Mouse (Mus musculus) liver, embryonic 11.5 days (tissue): Measurements from ENCODE around the gene Tsnaxip1. TPM values are rescaled to one million over a fixed set of nuclear protein-coding genes. Genes with fewer than 3 reads are reported as not detected.
A peak's percentile ranks its signal among the peaks of the same experiment; 100 is the strongest.

Experiments used
- ATAC-seq: fragments of 200-750 bp; cut with Nextera tagmentation; replicated peaks from 2 replicates; pipeline ENCODE4 v1.8.0; 2017; ENCODE audit warnings: moderate number of reproducible peaks, mild to moderate bottlenecking, moderate TSS enrichment, moderate library complexity; ENCODE audit not compliant: low FRiP score
- DNase-seq: peaks from one replicate; pipeline ENCODE4 v3.0.0-alpha.2; 2017; ENCODE audit warnings: low spot score
- H3K27ac ChIP-seq: fragments of 300-500 bp; sonication (generic); 2 replicates; pipeline ENCODE4 v1.5.1; 2014; ENCODE audit warnings: mild to moderate bottlenecking, low read depth, low read length, control low read depth
- H3K27me3 ChIP-seq: fragments of 300-500 bp; sonication (generic); replicated peaks from 2 replicates; pipeline ENCODE4 v1.6.1; 2014; ENCODE audit warnings: low read length, mixed read lengths; ENCODE audit not compliant: control insufficient read depth, insufficient read depth
- H3K36me3 ChIP-seq: fragments of 300-500 bp; sonication (generic); 2 replicates; pipeline ENCODE4 v1.6.1; 2014; ENCODE audit warnings: mild to moderate bottlenecking, low read length, moderate library complexity, mixed read lengths; ENCODE audit not compliant: control insufficient read depth, insufficient read depth
- H3K4me1 ChIP-seq: fragments of 300-500 bp; sonication (generic); replicated peaks from 2 replicates; pipeline ENCODE4 v1.6.1; 2014; ENCODE audit warnings: low read length, mixed read lengths; ENCODE audit not compliant: control insufficient read depth, insufficient read depth
- H3K4me2 ChIP-seq: fragments of 300-500 bp; sonication (generic); 2 replicates; pipeline ENCODE4 v1.6.1; 2014; ENCODE audit warnings: mild to moderate bottlenecking, control low read depth, moderate library complexity
- H3K4me3 ChIP-seq: fragments of 300-500 bp; sonication (generic); 2 replicates; pipeline ENCODE4 v1.5.1; 2014; ENCODE audit warnings: low read depth, low read length, control low read depth
- H3K9ac ChIP-seq: fragments of 300-500 bp; sonication (generic); 2 replicates; pipeline ENCODE4 v1.6.1; 2014; ENCODE audit warnings: low read depth, low read length, control low read depth
- H3K9me3 ChIP-seq: fragments of 300-500 bp; sonication (generic); 2 replicates; pipeline ENCODE4 v1.6.1; 2016; ENCODE audit warnings: low read length, inconsistent platforms, mixed read lengths; ENCODE audit not compliant: control insufficient read depth
- WGBS: fragments of 180-500 bp; shearing (Covaris S2); extraction: QIAGEN DNeasy Blood & Tissue Kit; methylation state at CpG from one replicate; pipeline ENCODE4 v1.1.7; 2014; 5-methylcytosine and 5-hydroxymethylcytosine counted together
- polyA plus RNA-seq: library from polyadenylated mRNA; unstranded; fragments of >200 nt; fragmentation: Nextera tagmentation; extraction: Ambion mirVana; gene quantifications from 2 replicates; pipeline ENCODE4 v1.2.1, GENCODE M21; 2014

Tsnaxip1 gene
- polyA plus RNA-seq, 1 experiment from 2014 or later: 0.12 TPM

DNA sequence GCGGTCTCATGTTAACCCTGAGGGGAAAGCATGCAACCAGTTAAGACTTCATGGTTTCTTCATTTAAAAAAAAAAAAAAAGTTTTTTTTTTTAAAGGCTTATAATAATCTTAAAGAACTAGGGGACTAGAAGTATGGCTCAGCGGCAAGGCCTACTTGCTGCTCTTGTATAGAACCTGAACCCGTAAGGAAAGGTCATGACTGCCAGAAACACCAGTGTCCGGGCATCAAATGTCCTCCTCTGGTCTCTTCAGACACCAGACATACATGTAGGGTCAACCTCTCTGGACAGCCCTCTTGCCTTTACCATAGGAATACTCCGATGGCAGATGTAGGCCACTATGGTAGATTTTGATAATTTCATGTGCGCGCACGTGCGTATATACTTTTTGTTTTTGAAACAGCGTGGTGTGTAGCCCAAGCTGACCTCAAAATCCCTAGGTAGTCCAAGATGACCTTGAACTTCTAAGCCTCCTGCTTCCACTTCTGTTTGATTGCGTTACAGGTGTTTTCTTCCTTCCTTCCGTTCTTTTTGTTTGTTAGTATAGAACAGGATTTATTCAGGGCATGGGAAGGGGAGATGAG is 24.7 kb downstream of the Tsnaxip1 start:
- no peak for DNase-seq
- 76% methylated on average over 12 of the region's 12 CpGs for WGBS

DNA sequence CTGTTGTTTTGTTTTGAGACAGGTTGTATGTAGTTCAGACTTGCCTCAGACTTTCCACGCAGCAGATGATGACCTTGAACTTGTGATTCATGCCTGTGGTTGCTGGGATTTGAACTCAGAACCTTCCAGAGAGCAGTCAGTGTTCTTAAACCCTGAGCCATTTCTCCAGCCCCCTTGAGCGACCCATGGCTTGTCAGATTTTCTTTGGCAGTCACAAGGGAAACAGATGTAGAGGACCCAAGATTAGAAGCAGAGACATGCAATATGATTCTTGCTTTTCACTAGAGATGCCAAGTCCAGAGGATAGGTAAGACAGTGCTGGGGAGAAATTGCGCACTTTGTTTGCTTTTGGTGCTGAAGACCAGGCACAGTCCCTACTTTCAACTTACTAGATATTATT is 25.6 kb downstream of the Tsnaxip1 start, which contains the start of gene Cenpt:
TSS of gene Cenpt (minus strand) at position 101 of the 400 bp plus-strand sequence.
- Histone ChIP-seq H3K36me3 (0 out of 2 replicates have a peak, but pooled peaks cover 8% of the 10 kb centered on the region), H3K27me3 (no peaks in the 10 kb centered on the region), H3K9ac (no peak within 1 kb of the TSS), H3K4me1 (peaks cover 33% of the 10 kb centered on the region), H3K9me3 (no peaks in the 10 kb centered on the region), H3K4me3 (peak within 1 kb of the TSS; percentile 87), H3K4me2 (peak within 1 kb of the TSS; percentile 78; the same call in 1 of the 2 replicates), H3K27ac (no peak within 1 kb of the TSS)
- no peak for DNase-seq
- WGBS: 91% methylated on average over 3 of the region's 3 CpGs
- no peak for ATAC-seq

More for the DNA sequence above, 24.7 kb downstream of the Tsnaxip1 start:
- Histone ChIP-seq H3K36me3 (peaks cover 13% of the 10 kb centered on the region), H3K27me3 (no peaks in the 10 kb centered on the region), H3K27ac (no peak overlapping the region), H3K4me2 (peak overlapping the region; percentile 78), H3K9me3 (no peaks in the 10 kb centered on the region), H3K9ac (no peak overlapping the region), H3K4me3 (peak overlapping the region; percentile 87), H3K4me1 (peaks cover 23% of the 10 kb centered on the region)
- ATAC-seq: no peak

DNA sequence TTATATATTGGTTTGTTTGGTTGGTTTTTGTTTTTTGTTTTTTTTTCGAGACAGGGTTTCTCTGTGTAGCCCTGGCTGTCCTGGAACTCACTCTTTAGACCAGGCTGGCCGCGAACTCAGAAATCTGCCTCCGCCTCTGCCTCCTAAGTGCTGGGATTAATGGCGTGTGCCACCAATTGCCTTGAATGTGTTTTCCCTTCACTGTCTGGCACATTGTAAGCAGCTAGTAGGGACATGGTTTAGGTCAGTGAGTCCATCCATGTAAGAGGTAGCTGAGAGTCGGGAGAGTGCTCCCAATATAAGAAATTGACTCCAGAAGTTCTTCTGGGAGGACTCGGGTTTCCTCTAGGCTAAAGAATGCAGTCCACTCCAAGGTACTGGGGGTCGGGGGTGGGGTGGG is 26.8 kb downstream of the Tsnaxip1 start:
- Histone ChIP-seq H3K27ac (peak overlapping the region; percentile 79; the same call in 1 of the 2 replicates), H3K9me3 (no peaks in the 10 kb centered on the region)
- 28% methylated on average over 8 of the region's 8 CpGs for WGBS

DNA sequence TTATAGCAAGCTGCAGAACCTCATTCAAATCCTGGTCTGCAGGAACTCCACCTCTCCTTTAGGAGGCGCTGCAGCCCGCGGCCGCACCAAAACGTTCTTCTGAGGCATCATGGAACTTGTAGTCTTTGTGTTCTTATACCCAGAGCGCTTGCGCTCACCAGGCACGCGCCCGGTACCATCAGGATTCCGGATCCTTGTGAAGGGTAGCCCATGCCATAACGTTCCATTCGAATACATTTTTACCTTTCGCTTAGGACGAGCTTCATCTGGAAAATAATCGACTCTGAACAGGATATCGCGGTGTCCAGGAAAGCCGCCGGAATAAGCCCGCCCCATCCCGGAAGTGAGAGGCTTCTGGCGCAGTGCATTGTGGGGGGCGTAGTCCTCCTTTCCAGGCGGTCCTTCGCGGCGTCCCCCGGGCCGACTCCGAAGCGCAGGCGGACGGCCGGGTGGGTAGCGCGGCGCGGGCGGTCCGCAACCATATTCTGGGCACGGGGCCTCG is 27.2 kb downstream of the Tsnaxip1 start, which contains the start of gene Thap11:
TSS of gene Thap11 (plus strand) at position 418 of the 502 bp plus-strand sequence.
- ATAC-seq: peak; percentile 85
- H3K27me3 ChIP-seq: no peaks in the 10 kb centered on the region
- WGBS: under 1% methylated on average over 43 of the region's 43 CpGs
- peak within 1 kb of the TSS; percentile 79 for H3K27ac ChIP-seq
- H3K4me3 ChIP-seq: peak within 1 kb of the TSS; percentile 77
- peaks cover 47% of the 10 kb centered on the region for H3K4me1 ChIP-seq
- H3K9me3 ChIP-seq: no peaks in the 10 kb centered on the region
- peak within 1 kb of the TSS; percentile 92 for H3K4me2 ChIP-seq
- H3K9ac ChIP-seq: peak within 1 kb of the TSS; percentile 81
- peak; percentile 99 for DNase-seq
- peaks cover 3% of the 10 kb centered on the region; the same call in 1 of the 2 replicates for H3K36me3 ChIP-seq

More for the DNA sequence above, 26.8 kb downstream of the Tsnaxip1 start:
- H3K9ac ChIP-seq: peak overlapping the region; percentile 81; the same call in 1 of the 2 replicates
- H3K4me2 ChIP-seq: peak overlapping the region; percentile 92
- ATAC-seq (no peak), DNase-seq (no peak)
- H3K4me3 ChIP-seq: peak overlapping the region; percentile 77
- peaks cover 3% of the 10 kb centered on the region; the same call in 1 of the 2 replicates for H3K36me3 ChIP-seq
- H3K4me1 ChIP-seq: peaks cover 43% of the 10 kb centered on the region
- H3K27me3 ChIP-seq: no peaks in the 10 kb centered on the region

DNA sequence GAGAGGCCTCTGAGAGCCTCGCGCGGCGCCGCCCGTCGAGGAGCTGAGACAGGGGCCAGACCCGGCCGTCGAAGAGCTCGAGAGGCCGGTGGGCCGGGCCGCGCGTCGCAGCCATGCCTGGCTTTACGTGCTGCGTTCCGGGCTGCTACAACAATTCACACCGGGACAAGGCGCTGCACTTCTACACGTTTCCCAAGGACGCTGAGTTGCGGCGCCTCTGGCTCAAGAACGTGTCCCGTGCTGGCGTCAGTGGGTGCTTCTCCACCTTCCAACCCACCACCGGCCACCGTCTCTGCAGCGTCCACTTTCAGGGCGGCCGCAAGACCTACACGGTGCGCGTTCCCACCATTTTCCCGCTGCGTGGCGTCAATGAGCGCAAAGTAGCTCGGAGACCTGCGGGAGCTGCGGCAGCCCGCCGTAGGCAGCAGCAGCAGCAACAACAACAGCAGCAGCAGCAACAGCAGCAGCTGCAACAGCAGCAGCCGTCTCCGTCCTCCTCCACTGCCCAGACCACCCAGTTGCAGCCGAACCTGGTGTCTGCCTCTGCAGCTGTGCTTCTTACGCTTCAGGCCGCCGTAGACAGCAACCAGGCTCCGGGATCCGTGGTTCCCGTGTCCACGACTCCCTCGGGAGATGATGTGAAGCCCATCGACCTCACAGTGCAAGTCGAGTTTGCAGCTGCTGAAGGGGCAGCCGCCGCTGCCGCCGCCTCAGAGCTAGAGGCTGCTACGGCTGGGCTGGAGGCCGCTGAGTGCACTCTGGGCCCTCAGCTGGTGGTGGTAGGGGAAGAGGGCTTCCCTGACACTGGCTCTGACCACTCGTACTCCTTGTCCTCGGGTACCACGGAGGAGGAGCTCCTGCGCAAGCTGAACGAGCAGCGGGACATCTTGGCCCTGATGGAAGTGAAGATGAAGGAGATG is 28.0 kb downstream of the Tsnaxip1 start:
- peaks cover 3% of the 10 kb centered on the region; the same call in 1 of the 2 replicates for H3K36me3 ChIP-seq
- peaks cover 46% of the 10 kb centered on the region for H3K4me1 ChIP-seq
- peak overlapping the region; percentile 92 for H3K4me2 ChIP-seq
- ATAC-seq: peak; percentile 33
- under 1% methylated on average over 71 of the region's 71 CpGs for WGBS
- no peaks in the 10 kb centered on the region for H3K9me3 ChIP-seq
- peak; percentile 70 for DNase-seq
- H3K27ac ChIP-seq: peak overlapping the region; percentile 79
- H3K4me3 ChIP-seq: peak overlapping the region; percentile 77
- no peaks in the 10 kb centered on the region for H3K27me3 ChIP-seq
- peak overlapping the region; percentile 81 for H3K9ac ChIP-seq

DNA sequence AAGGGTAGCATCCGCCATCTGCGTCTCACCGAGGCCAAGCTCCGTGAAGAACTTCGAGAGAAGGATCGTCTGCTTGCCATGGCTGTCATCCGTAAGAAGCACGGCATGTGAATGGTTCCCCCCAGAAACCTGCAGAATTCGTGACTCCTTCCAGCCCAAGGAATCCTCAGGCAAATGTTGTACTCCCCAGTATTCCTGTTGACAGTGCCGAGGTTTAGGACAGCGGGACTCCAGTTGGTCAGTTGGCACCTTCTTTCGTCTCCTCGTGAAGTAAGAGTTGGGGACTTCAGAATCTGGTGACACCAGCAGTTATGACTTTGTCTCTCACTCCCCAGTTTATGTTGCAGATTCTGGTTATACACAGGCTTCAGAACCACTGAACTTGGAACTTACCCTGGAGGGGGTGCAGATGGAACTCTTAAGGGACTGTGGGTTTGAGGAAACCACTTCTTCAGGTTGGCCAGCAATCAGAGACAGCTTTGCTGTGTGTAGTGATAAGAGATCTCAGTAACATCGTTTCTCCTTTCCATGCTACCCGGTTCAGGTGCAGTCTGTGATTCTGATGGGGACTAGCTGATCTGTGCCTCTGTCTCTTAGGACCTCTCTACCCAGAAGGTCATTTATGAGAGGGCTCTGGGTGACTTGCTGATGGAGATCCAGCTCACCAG is 28.8 kb downstream of the Tsnaxip1 start:
- H3K36me3 ChIP-seq: peaks cover 3% of the 10 kb centered on the region; the same call in 1 of the 2 replicates
- H3K27me3 ChIP-seq: no peaks in the 10 kb centered on the region
- no peaks in the 10 kb centered on the region for H3K9me3 ChIP-seq
- H3K27ac ChIP-seq: peak overlapping the region; percentile 79; the same call in 1 of the 2 replicates
- H3K4me3 ChIP-seq: peak overlapping the region; percentile 77
- WGBS: 11% methylated on average over 15 of the region's 15 CpGs
- peaks cover 43% of the 10 kb centered on the region for H3K4me1 ChIP-seq
- ATAC-seq (no peak), DNase-seq (no peak)
- H3K4me2 ChIP-seq: peak overlapping the region; percentile 92
- H3K9ac ChIP-seq: peak overlapping the region; percentile 81

DNA sequence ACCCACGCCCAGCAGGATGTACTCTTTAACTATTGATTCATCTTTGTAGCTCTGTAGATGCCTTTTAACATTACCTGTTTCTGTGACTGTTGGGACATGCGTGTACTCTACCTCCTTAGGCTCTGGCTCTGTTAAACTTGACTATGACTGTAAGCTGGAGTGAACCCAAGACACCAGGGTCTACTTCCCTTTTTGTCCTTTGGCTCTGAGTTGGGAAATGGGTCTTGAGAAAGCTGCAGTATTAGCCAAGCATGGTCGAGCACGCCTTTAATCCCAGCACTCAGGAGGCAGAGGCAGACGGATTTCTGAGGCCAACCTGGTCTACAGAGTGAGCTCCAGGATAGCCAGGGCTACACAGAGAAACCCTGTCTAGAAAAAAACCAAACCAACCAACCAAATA is 31.0 kb downstream of the Tsnaxip1 start:
- Histone ChIP-seq H3K27ac (peak overlapping the region; percentile 93), H3K9me3 (no peaks in the 10 kb centered on the region), H3K4me1 (peaks cover 52% of the 10 kb centered on the region), H3K36me3 (peaks cover 3% of the 10 kb centered on the region; the same call in 1 of the 2 replicates), H3K27me3 (no peaks in the 10 kb centered on the region), H3K4me2 (peak overlapping the region; percentile 92), H3K9ac (no peak overlapping the region), H3K4me3 (no peak overlapping the region)
- 66% methylated on average over 5 of the region's 5 CpGs for WGBS
- DNase-seq (no peak), ATAC-seq (no peak)

DNA sequence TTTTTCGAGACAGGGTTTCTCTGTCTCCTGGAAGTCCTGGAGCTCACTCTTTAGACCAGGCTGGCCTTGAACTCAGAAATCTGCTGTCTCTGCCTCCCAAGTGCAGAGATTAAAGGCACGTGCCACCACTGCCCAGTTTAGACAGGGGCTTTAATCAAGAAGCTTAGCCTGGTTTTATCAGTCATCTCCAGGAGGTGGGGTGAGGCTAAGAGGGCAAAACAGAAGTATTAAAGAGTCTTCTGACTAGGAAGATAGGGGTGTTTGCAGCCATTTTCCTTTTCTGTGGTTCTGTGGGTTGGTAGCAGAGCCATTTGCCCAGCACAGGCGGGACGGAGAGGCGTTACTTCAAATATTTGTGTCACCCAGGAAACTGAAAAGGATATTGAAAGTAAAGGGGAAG is 31.8 kb downstream of the Tsnaxip1 start:
- peak overlapping the region; percentile 98 for H3K4me3 ChIP-seq
- peak; percentile 15 for ATAC-seq
- peak overlapping the region; percentile 93 for H3K27ac ChIP-seq
- peak; percentile 42 for DNase-seq
- 25% methylated on average over 5 of the region's 5 CpGs for WGBS
- H3K4me1 ChIP-seq: peaks cover 54% of the 10 kb centered on the region
- no peaks in the 10 kb centered on the region for H3K9me3 ChIP-seq
- H3K4me2 ChIP-seq: peak overlapping the region; percentile 73
- H3K9ac ChIP-seq: peak overlapping the region; percentile 64
- H3K27me3 ChIP-seq: no peaks in the 10 kb centered on the region
- H3K36me3 ChIP-seq: peaks cover 3% of the 10 kb centered on the region; the same call in 1 of the 2 replicates
